Mouse (Mus musculus) bone marrow macrophage, adult 2 months (primary cell): ENCODE results near the gene Coa3.

ENCODE experiments used
- CTCF ChIP-seq: IDR thresholded peaks from 2 replicates; pipeline ENCODE4 v1.5.1; 2012; ENCODE audit warnings: low read depth, mild to moderate bottlenecking, low read length, moderate library complexity
- POLR2A ChIP-seq: IDR thresholded peaks from 2 replicates; pipeline ENCODE4 v1.6.1; 2012; ENCODE audit warnings: mild to moderate bottlenecking, low read depth, low read length, borderline replicate concordance

DNA sequence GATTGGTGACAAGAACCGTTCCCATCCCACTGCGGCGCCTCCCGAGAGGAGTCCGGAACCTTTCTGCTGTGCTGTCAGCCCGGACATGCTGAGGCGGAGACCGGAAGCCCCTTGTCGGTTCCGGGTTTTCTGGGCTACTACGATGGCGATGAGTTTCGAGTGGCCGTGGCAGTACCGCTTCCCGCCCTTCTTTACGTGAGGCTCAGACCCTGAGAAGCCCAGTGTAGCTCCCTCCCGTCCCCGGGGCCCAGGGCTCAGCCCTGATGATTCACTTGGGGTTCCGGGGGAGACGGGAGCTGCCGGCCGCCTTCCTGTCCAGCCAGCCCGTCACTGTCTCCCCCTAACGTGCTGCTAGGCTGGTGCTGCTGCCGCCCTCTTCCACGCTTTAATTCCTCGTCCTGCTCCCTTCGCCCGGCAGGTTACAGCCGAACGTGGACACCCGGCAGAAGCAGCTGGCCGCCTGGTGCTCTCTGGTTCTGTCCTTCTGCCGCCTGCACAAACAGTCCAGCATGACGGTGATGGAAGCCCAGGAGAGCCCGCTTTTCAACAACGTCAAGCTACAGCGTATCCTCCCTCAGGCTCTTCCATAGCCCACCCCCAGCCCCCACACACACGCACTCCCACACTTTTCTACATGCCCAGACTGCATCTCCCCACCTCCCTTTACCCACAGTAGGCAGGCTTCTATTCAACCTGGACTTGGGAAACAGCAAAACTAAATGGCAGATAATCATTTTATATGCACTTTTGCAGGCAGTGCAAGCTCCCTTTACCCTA, 25.1 kb downstream of the Coa3 start, which contains the start of gene Vps25:
- TF ChIP-seq POLR2A, result 0 out of 2 replicates have a peak, but pooled peaks have one; percentile 40
- 0 out of 2 replicates have a peak, but pooled peaks have one; percentile 12 for TF ChIP-seq CTCF
